Mouse (Mus musculus) G1E (cell line): ENCODE results near the gene Rhox3a. TPM values are rescaled to one million over a fixed set of nuclear protein-coding genes. Genes with fewer than 3 reads are reported as not detected.
"Not testable (repeated sequence)": the region's sequence is repeated elsewhere in the genome, so short reads cannot be mapped to it uniquely, and the experiment has no call there.

ENCODE experiments used
- ATAC-seq: 2 replicates; pipeline ENCODE4 v1.8.0; 2016; ENCODE audit warnings: mild to moderate bottlenecking; ENCODE audit not compliant: insufficient number of reproducible peaks, poor library complexity, low FRiP score, severe bottlenecking; ENCODE audit errors: extremely low read depth
- DNase-seq: peaks from one replicate; pipeline ENCODE4 v3.0.0; 2012; ENCODE audit warnings: low spot score
- H3K27me3 ChIP-seq: 2 replicates; pipeline ENCODE4 v1.6.1; 2012; ENCODE audit warnings: mild to moderate bottlenecking, low read length, inconsistent platforms; ENCODE audit not compliant: insufficient read depth
- H3K36me3 ChIP-seq: replicated peaks from 2 replicates; pipeline ENCODE3; 2012; ENCODE audit warnings: mild to moderate bottlenecking, inconsistent platforms
- H3K4me1 ChIP-seq: 2 replicates; pipeline ENCODE4 v1.6.1; 2012; ENCODE audit warnings: low read depth, low read length, inconsistent platforms, mixed read lengths; ENCODE audit not compliant: insufficient read depth
- H3K4me3 ChIP-seq: 2 replicates; pipeline ENCODE4 v1.5.1; 2012; ENCODE audit warnings: low read depth, mild to moderate bottlenecking, inconsistent platforms, low read length, moderate library complexity, mixed read lengths
- H3K9me3 ChIP-seq: replicated peaks from 2 replicates; pipeline ENCODE4 v1.6.1; 2012; ENCODE audit warnings: inconsistent platforms
- CTCF ChIP-seq: IDR thresholded peaks from 2 replicates; pipeline ENCODE4 v1.5.1; 2012; ENCODE audit warnings: low read depth, low read length, inconsistent platforms, mixed read lengths
- GATA1 ChIP-seq: IDR thresholded peaks from 2 replicates; pipeline ENCODE4 v1.6.1; 2012; ENCODE audit warnings: borderline replicate concordance, low read length, inconsistent platforms, mixed read lengths
- GATA2 ChIP-seq: IDR thresholded peaks from 2 replicates; pipeline ENCODE4 v1.6.1; 2012; ENCODE audit warnings: low read depth, low read length, inconsistent platforms, borderline replicate concordance
- POLR2AphosphoS5 ChIP-seq: IDR thresholded peaks from 2 replicates; pipeline ENCODE4 v1.6.1; 2012; ENCODE audit warnings: low read depth, low read length, inconsistent platforms; ENCODE audit not compliant: insufficient replicate concordance
- TAL1 ChIP-seq: conservative IDR thresholded peaks from 2 replicates; pipeline ENCODE4 v1.6.1; 2012; ENCODE audit warnings: low read depth, low read length, inconsistent platforms, mixed read lengths
- polyA plus RNA-seq: library from polyadenylated mRNA; stranded (reverse); fragments of >175 nt; gene quantifications from 2 replicates; pipeline ENCODE4 v1.2.3, GENCODE M21; 2012
- total RNA-seq, 2 experiments: library from RNA; stranded (forward) in 1 of 2; stranded (reverse) in 1 of 2; fragments of 200-1000 nt in 1 of 2; fragments of >200 nt in 1 of 2; fragmentation: Nextera tagmentation in 1 of 2; gene quantifications; 2 replicates each; pipeline ENCODE4 v1.2.3; 2014 to 2017

Rhox3a gene
- total RNA-seq (2014; fragmentation: Nextera tagmentation) (not detected in 2 replicates), total RNA-seq (2017) (not detected in 2 replicates), polyA plus RNA-seq (not detected in 2 replicates)

DNA sequence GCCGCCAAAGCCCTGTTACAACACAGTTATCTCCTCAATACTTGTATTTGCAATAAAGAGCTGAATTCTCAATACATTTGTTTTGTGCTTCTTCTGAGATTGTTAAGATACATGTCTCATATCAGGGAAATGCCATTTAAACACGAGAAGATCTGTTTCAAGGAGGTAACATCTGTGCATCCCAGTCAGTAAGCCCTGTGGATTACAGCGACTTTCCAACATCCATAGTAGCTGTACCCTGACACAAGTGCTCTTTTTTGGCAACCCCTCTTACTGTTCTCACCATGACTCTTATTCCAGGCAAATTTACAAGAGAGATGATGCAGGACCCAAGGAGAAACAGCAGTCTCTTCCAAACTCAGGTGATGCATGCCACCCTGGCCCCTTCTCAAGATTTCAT, at the start of gene Rhox3a:
Gene Rhox3a, plus strand, starts transcription at position 301 of the 400 bp plus-strand sequence.
- not testable (repeated sequence) for H3K27me3 ChIP-seq, H3K4me1 ChIP-seq, DNase-seq, ATAC-seq, H3K36me3 ChIP-seq, H3K4me3 ChIP-seq, H3K9me3 ChIP-seq

DNA sequence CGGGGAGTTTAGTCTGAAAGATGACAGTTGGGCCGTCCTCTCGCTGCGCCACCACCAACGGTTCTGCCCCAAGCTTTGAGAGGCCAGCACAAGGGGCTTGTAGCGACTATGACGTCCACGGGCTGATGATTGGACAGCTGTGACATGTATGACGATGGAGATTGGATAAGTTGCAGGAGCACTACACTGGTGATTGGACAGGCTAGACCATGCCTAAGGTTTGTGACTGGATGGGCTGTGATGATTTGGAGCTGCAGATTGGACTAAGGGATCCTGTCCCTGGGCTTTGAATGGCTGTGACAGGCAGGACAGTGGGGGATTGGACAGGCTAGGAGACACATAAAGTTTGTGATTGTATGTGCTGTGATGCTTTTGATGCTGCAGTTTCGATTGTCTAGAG, 38.8 kb upstream of the Rhox3a start, which contains the start of gene Gm9:
Gene Gm9, minus strand, starts transcription at position 101 of the 400 bp plus-strand sequence.
- H3K36me3 ChIP-seq: no peaks in the 10 kb centered on the region

GRCm38 (mm10) chrX:37222158-37222557, 27.6 kb upstream of the Rhox3a start, which contains the start of gene Rhox1:
Gene Rhox1 (minus strand): TSS chrX:37222258.
- not testable (repeated sequence) for DNase-seq, H3K4me3 ChIP-seq, H3K27me3 ChIP-seq, H3K36me3 ChIP-seq, ATAC-seq, H3K4me1 ChIP-seq, H3K9me3 ChIP-seq

More for the DNA sequence above, 38.8 kb upstream of the Rhox3a start, which contains the start of gene Gm9:
- no peaks in the 10 kb centered on the region for H3K4me1 ChIP-seq
- no peak for DNase-seq
- H3K4me3 ChIP-seq: no peak within 1 kb of the TSS
- ATAC-seq: no peak
- TF ChIP-seq TAL1: no peak
- no peak for TF ChIP-seq GATA1
- TF ChIP-seq CTCF: no peak
- no peak for TF ChIP-seq POLR2AphosphoS5
- no peak for TF ChIP-seq GATA2
- H3K27me3 ChIP-seq: peaks cover 2% of the 10 kb centered on the region; the same call in 1 of the 2 replicates
- no peaks in the 10 kb centered on the region for H3K9me3 ChIP-seq

DNA sequence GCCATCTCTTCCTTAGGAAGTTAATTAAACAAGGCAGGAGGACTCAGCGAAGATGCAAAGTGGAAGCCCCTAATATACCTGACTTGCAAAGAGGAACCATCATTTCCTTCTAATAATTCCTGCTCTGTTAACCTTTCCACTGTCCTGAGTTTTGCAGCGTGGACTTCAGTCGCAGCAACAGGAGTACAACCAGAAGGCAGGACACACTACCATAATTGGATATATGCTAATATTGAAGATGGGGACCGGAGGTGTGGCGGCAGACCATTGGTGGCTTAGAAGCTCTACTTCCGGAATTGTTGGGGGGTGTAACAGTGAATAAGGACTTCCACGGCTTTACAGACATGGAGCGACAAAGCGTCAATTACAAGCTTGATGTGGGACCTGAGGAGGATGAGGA, 5.0 kb upstream of the Rhox3a start, which contains the start of gene Rhox2a:
Gene Rhox2a, plus strand, starts transcription at position 301 of the 400 bp plus-strand sequence.
- not testable (repeated sequence) for DNase-seq, ATAC-seq, H3K4me1 ChIP-seq, H3K4me3 ChIP-seq, H3K9me3 ChIP-seq, H3K36me3 ChIP-seq, H3K27me3 ChIP-seq

- not testable (repeated sequence) for H3K27me3 ChIP-seq, H3K4me3 ChIP-seq, H3K4me1 ChIP-seq, DNase-seq, H3K36me3 ChIP-seq, H3K9me3 ChIP-seq, ATAC-seq
Measured at GRCm38 (mm10) chrX:37265038-37265437, 15.3 kb downstream of the Rhox3a start, which contains the start of gene Rhox4a. Gene Rhox4a (plus strand): TSS chrX:37265338.

Other genes with a start within 250 kb of the Rhox3a start
- gene Sowahd, start 201.1 kb upstream of the Rhox3a start, total RNA-seq (2014; fragmentation: Nextera tagmentation): not detected in 2 replicates
- 0.05 TPM in 1 of 2 replicates, not detected in the other for gene Sowahd, start 201.1 kb upstream of the Rhox3a start, total RNA-seq (2017)
- not detected in 2 replicates for gene Sowahd, start 201.1 kb upstream of the Rhox3a start, polyA plus RNA-seq
- gene Rpl39, start 164.5 kb upstream of the Rhox3a start, total RNA-seq (2014; fragmentation: Nextera tagmentation): 335 and 381 TPM in 2 replicates
- gene Rpl39, start 164.5 kb upstream of the Rhox3a start, total RNA-seq (2017): 3,274 and 3,292 TPM in 2 replicates
- gene Rpl39, start 164.5 kb upstream of the Rhox3a start, polyA plus RNA-seq: 408 and 436 TPM in 2 replicates
- 78.1 and 90.1 TPM in 2 replicates for gene Upf3b, start 139.6 kb upstream of the Rhox3a start, total RNA-seq (2014; fragmentation: Nextera tagmentation)
- 30.5 and 43.4 TPM in 2 replicates for gene Upf3b, start 139.6 kb upstream of the Rhox3a start, total RNA-seq (2017)
- gene Upf3b, start 139.6 kb upstream of the Rhox3a start, polyA plus RNA-seq: 5.2 and 13.3 TPM in 2 replicates
- gene Nkap, start 123.1 kb upstream of the Rhox3a start, total RNA-seq (2014; fragmentation: Nextera tagmentation): 48.7 and 52.5 TPM in 2 replicates
- gene Nkap, start 123.1 kb upstream of the Rhox3a start, total RNA-seq (2017): 27.5 and 38.5 TPM in 2 replicates
- 10.3 and 10.7 TPM in 2 replicates for gene Nkap, start 123.1 kb upstream of the Rhox3a start, polyA plus RNA-seq
- gene Akap14, start 81.1 kb upstream of the Rhox3a start, total RNA-seq (2014; fragmentation: Nextera tagmentation): not detected in 2 replicates
- gene Akap14, start 81.1 kb upstream of the Rhox3a start, total RNA-seq (2017): 0.06 TPM in 1 of 2 replicates, not detected in the other
- not detected in 2 replicates for gene Akap14, start 81.1 kb upstream of the Rhox3a start, polyA plus RNA-seq
- 40.3 and 48.1 TPM in 2 replicates for gene Ndufa1, start 58.8 kb upstream of the Rhox3a start, total RNA-seq (2014; fragmentation: Nextera tagmentation)
- gene Ndufa1, start 58.8 kb upstream of the Rhox3a start, total RNA-seq (2017): 249 and 282 TPM in 2 replicates
- 247 and 351 TPM in 2 replicates for gene Ndufa1, start 58.8 kb upstream of the Rhox3a start, polyA plus RNA-seq
- gene Rnf113a1, start 58.7 kb upstream of the Rhox3a start, total RNA-seq (2014; fragmentation: Nextera tagmentation): 3.9 and 5.0 TPM in 2 replicates
- 4.5 and 8.7 TPM in 2 replicates for gene Rnf113a1, start 58.7 kb upstream of the Rhox3a start, total RNA-seq (2017)
- gene Rnf113a1, start 58.7 kb upstream of the Rhox3a start, polyA plus RNA-seq: 7.8 and 8.2 TPM in 2 replicates
- gene Gm9, start 38.9 kb upstream of the Rhox3a start, total RNA-seq (2014; fragmentation: Nextera tagmentation): not detected in 2 replicates
- gene Gm9, start 38.9 kb upstream of the Rhox3a start, total RNA-seq (2017): not detected in 2 replicates
- gene Gm9, start 38.9 kb upstream of the Rhox3a start, polyA plus RNA-seq: not detected in 2 replicates
- gene Rhox1, start 27.7 kb upstream of the Rhox3a start, total RNA-seq (2014; fragmentation: Nextera tagmentation): not detected in 2 replicates
- gene Rhox1, start 27.7 kb upstream of the Rhox3a start, total RNA-seq (2017): not detected in 2 replicates
- gene Rhox1, start 27.7 kb upstream of the Rhox3a start, polyA plus RNA-seq: not detected in 2 replicates
- not detected in 2 replicates for gene Rhox2a, start 4.9 kb upstream of the Rhox3a start, total RNA-seq (2014; fragmentation: Nextera tagmentation)
- gene Rhox2a, start 4.9 kb upstream of the Rhox3a start, total RNA-seq (2017): 0.22 TPM in 1 of 2 replicates, not detected in the other
- gene Rhox2a, start 4.9 kb upstream of the Rhox3a start, polyA plus RNA-seq: not detected in 2 replicates
- gene Rhox4a, start 15.4 kb downstream of the Rhox3a start, total RNA-seq (2014; fragmentation: Nextera tagmentation): not detected in 2 replicates
- not detected in 2 replicates for gene Rhox4a, start 15.4 kb downstream of the Rhox3a start, total RNA-seq (2017)
- not detected in 2 replicates for gene Rhox4a, start 15.4 kb downstream of the Rhox3a start, polyA plus RNA-seq
- gene Rhox3a2, start 130.1 kb downstream of the Rhox3a start, total RNA-seq (2014; fragmentation: Nextera tagmentation): not detected in 2 replicates
- 0.22 TPM in 1 of 2 replicates, not detected in the other for gene Rhox3a2, start 130.1 kb downstream of the Rhox3a start, total RNA-seq (2017)
- not detected in 2 replicates for gene Rhox3a2, start 130.1 kb downstream of the Rhox3a start, polyA plus RNA-seq
- gene Rhox4a2, start 140.9 kb downstream of the Rhox3a start, total RNA-seq (2014; fragmentation: Nextera tagmentation): not detected in 2 replicates
- gene Rhox4a2, start 140.9 kb downstream of the Rhox3a start, total RNA-seq (2017): not detected in 2 replicates
- gene Rhox4a2, start 140.9 kb downstream of the Rhox3a start, polyA plus RNA-seq: not detected in 2 replicates
- gene Rhox2b, start 162.1 kb downstream of the Rhox3a start, total RNA-seq (2014; fragmentation: Nextera tagmentation): not detected in 2 replicates
- 0.33 TPM in 1 of 2 replicates, not detected in the other for gene Rhox2b, start 162.1 kb downstream of the Rhox3a start, total RNA-seq (2017)
- not detected in 2 replicates for gene Rhox2b, start 162.1 kb downstream of the Rhox3a start, polyA plus RNA-seq
- not detected in 2 replicates for gene Rhox4b, start 182.6 kb downstream of the Rhox3a start, total RNA-seq (2014; fragmentation: Nextera tagmentation)
- gene Rhox4b, start 182.6 kb downstream of the Rhox3a start, total RNA-seq (2017): not detected in 2 replicates
- not detected in 2 replicates for gene Rhox4b, start 182.6 kb downstream of the Rhox3a start, polyA plus RNA-seq
- not detected in 2 replicates for gene Rhox2c, start 203.8 kb downstream of the Rhox3a start, total RNA-seq (2014; fragmentation: Nextera tagmentation)
- not detected in 2 replicates for gene Rhox2c, start 203.8 kb downstream of the Rhox3a start, total RNA-seq (2017)
- not detected in 2 replicates for gene Rhox2c, start 203.8 kb downstream of the Rhox3a start, polyA plus RNA-seq
- not detected in 2 replicates for gene Rhox3c, start 208.7 kb downstream of the Rhox3a start, total RNA-seq (2014; fragmentation: Nextera tagmentation)
- not detected in 2 replicates for gene Rhox3c, start 208.7 kb downstream of the Rhox3a start, total RNA-seq (2017)
- not detected in 2 replicates for gene Rhox3c, start 208.7 kb downstream of the Rhox3a start, polyA plus RNA-seq
- gene Rhox4c, start 230.4 kb downstream of the Rhox3a start, total RNA-seq (2014; fragmentation: Nextera tagmentation): not detected in 2 replicates
- not detected in 2 replicates for gene Rhox4c, start 230.4 kb downstream of the Rhox3a start, total RNA-seq (2017)
- not detected in 2 replicates for gene Rhox4c, start 230.4 kb downstream of the Rhox3a start, polyA plus RNA-seq
- gene Rhox2d, start 243.5 kb downstream of the Rhox3a start, total RNA-seq (2014; fragmentation: Nextera tagmentation): not detected in 2 replicates
- gene Rhox2d, start 243.5 kb downstream of the Rhox3a start, total RNA-seq (2017): not detected in 2 replicates
- not detected in 2 replicates for gene Rhox2d, start 243.5 kb downstream of the Rhox3a start, polyA plus RNA-seq